ENCODE assay signal across 8 mouse cellular contexts in genomic region chr14:7791061-7791531, GRCm38 (mm10). TPM values are rescaled to one million over a fixed set of nuclear protein-coding genes. Genes with fewer than 3 reads are reported as not detected.
DNase-seq lines count a peak whose midpoint lies in the region; ATAC-seq and TF ChIP-seq lines count a peak whose summit lies in the region.
"Had no signal": no experiment of that assay in that cellular context is flagged by ENCODE, and none has a peak within 500 bp of the region (broad histone marks: within the 10 kb centered on the region; RNA-seq: fewer than 3 reads in every experiment).

No protein-coding gene starts in this region.

- no peak for TF ChIP-seq CTCF in spleen, adult 2 months (IDR thresholded peaks at IDR 0.05; ENCODE audit: extremely low read depth, insufficient read depth, insufficient read length, insufficient replicate concordance)

- no peak overlapping the region for H3K27ac ChIP-seq in spleen, adult 2 months (ENCODE audit: insufficient read depth, low read length)
- no peak overlapping the region for H3K27ac ChIP-seq in forebrain, embryonic 14.5 days (ENCODE audit: low read depth, low read length)
- no peak overlapping the region for H3K27ac ChIP-seq in liver, embryonic 11.5 days (ENCODE audit: low read depth, low read length)

- peak overlapping the region; percentile 54 for H3K9ac ChIP-seq in forebrain, embryonic 14.5 days (ENCODE audit: low read length)
- H3K9ac ChIP-seq in liver, embryonic 11.5 days (ENCODE audit: low read depth, low read length): no peak overlapping the region

- 0 out of 2 replicates have a peak, but pooled peaks cover 5% of the 10 kb centered on the region for H3K27me3 ChIP-seq in spleen, adult 2 months (ENCODE audit: control insufficient read depth, insufficient read depth, low read length)
- no peaks in the 10 kb centered on the region for H3K27me3 ChIP-seq in forebrain, embryonic 14.5 days (replicated peaks; ENCODE audit: control insufficient read depth, insufficient read depth, low read length)
- peaks cover 4% of the 10 kb centered on the region for H3K27me3 ChIP-seq in liver, embryonic 11.5 days (replicated peaks; ENCODE audit: control insufficient read depth, insufficient read depth, low read length)

- no peaks in the 10 kb centered on the region for H3K9me3 ChIP-seq in forebrain, embryonic 14.5 days (replicated peaks; ENCODE audit: control insufficient read depth, low read length)
- no peaks in the 10 kb centered on the region for H3K9me3 ChIP-seq in liver, embryonic 11.5 days (ENCODE audit: control insufficient read depth, low read length)

- 14% methylated on average over 19 of the region's 19 CpGs for WGBS in spleen, adult 2 months
- WGBS in forebrain, embryonic 14.5 days: 14% methylated on average over 19 of the region's 19 CpGs
- 13% methylated on average over 19 of the region's 19 CpGs for WGBS in liver, embryonic 11.5 days

- DNase-seq in spleen, adult 2 months (ENCODE audit: low read depth in 1 of 2, low spot score in 2 of 2): no peak
- no peak for DNase-seq in spleen, postnatal 10 days (ENCODE audit: low spot score in 2 of 2)
- DNase-seq in forebrain, embryonic 14.5 days (ENCODE audit: low spot score): no peak
- no peak for DNase-seq in liver, embryonic 11.5 days (ENCODE audit: low spot score)
- no peak for DNase-seq in right cerebral cortex, adult 18-20 months
- no peak for DNase-seq in cerebellum, postnatal 14 days
- no peak for DNase-seq in kidney, postnatal 4 days

- H3K4me2 ChIP-seq in forebrain, embryonic 14.5 days (ENCODE audit: low read length): peak overlapping the region; percentile 73
- peak overlapping the region; percentile 85 for H3K4me2 ChIP-seq in liver, embryonic 11.5 days

- H3K4me1 ChIP-seq in spleen, adult 2 months (ENCODE audit: control insufficient read depth, insufficient read depth, insufficient read length): no peaks in the 10 kb centered on the region; the same call in 1 of the 2 replicates
- H3K4me1 ChIP-seq in forebrain, embryonic 14.5 days (ENCODE audit: control insufficient read depth, insufficient read depth, low read length): peaks cover 8% of the 10 kb centered on the region; the same call in 1 of the 2 replicates
- peaks cover 5% of the 10 kb centered on the region; the same call in 1 of the 2 replicates for H3K4me1 ChIP-seq in liver, embryonic 11.5 days (replicated peaks; ENCODE audit: control insufficient read depth, insufficient read depth, low read length)

- no peak for TF ChIP-seq POLR2A in spleen, adult 2 months (IDR thresholded peaks at IDR 0.05; ENCODE audit: low read depth, low read length)

- ATAC-seq in forebrain, embryonic 14.5 days: peak; percentile 31; the same call in 1 of the 2 replicates
- ATAC-seq in liver, embryonic 11.5 days (replicated peaks; ENCODE audit: low FRiP score): no peak

- peak overlapping the region; percentile 44; the same call in 1 of the 2 replicates for H3K4me3 ChIP-seq in spleen, adult 2 months (ENCODE audit: extremely low read depth, insufficient read depth, insufficient read length)
- H3K4me3 ChIP-seq in forebrain, embryonic 14.5 days (ENCODE audit: low read depth, low read length): peak overlapping the region; percentile 37
- peak overlapping the region; percentile 40 for H3K4me3 ChIP-seq in liver, embryonic 11.5 days (ENCODE audit: low read depth, low read length)

- no peaks in the 10 kb centered on the region for H3K36me3 ChIP-seq in spleen, adult 2 months (ENCODE audit: control insufficient read depth, insufficient read depth, low read length)
- H3K36me3 ChIP-seq in forebrain, embryonic 14.5 days (ENCODE audit: control insufficient read depth, insufficient read depth, low read length): no peaks in the 10 kb centered on the region
- H3K36me3 ChIP-seq in liver, embryonic 11.5 days (ENCODE audit: control insufficient read depth, insufficient read depth, low read length): no peaks in the 10 kb centered on the region

RNA-seq across cellular contexts. Expression of gene Gm26661, which starts 0.3 kb away (rescaled TPM):
- polyA plus RNA-seq in spleen, adult 2 months (2012; rRNA removed): not detected in 2 replicates
- not detected in 2 replicates for polyA plus RNA-seq in forebrain, embryonic 14.5 days (2014; fragmentation: Nextera tagmentation; extraction: Ambion mirVana)
- not detected in 2 replicates for polyA plus RNA-seq in liver, embryonic 11.5 days (2014; fragmentation: Nextera tagmentation; extraction: Ambion mirVana)
- polyA plus RNA-seq: brain, embryonic 14.5 days had no signal

RNA-seq across cellular contexts. Expression of gene Flnb, which starts 26.7 kb away (rescaled TPM):
- polyA plus RNA-seq in spleen, adult 2 months (2012; rRNA removed): 8.2 and 9.4 TPM in 2 replicates
- 6.8 and 8.0 TPM in 2 replicates for polyA plus RNA-seq in forebrain, embryonic 14.5 days (2014; fragmentation: Nextera tagmentation; extraction: Ambion mirVana)
- polyA plus RNA-seq in liver, embryonic 11.5 days (2014; fragmentation: Nextera tagmentation; extraction: Ambion mirVana): 13.3 and 14.2 TPM in 2 replicates
